Mouse (Mus musculus) C2C12 (cell line): Measurements from ENCODE around the gene Vwa1. TPM values are rescaled to one million over a fixed set of nuclear protein-coding genes. Genes with fewer than 3 reads are reported as not detected.
"Not testable (repeated sequence)": the region's sequence is repeated elsewhere in the genome, so short reads cannot be mapped to it uniquely, and the experiment has no call there.

Source experiments
- H3K27me3 ChIP-seq: one replicate; pipeline ENCODE4 v1.6.1; 2011; ENCODE audit not compliant: control insufficient read depth, insufficient read depth, insufficient read length
- H3K36me3 ChIP-seq: one replicate; pipeline ENCODE4 v1.6.1; 2011; ENCODE audit not compliant: control insufficient read depth, insufficient read depth
- H3K4me3 ChIP-seq: one replicate; pipeline ENCODE4 v1.5.1; 2011; ENCODE audit warnings: mild to moderate bottlenecking, control low read depth; ENCODE audit not compliant: poor library complexity, insufficient read depth, severe bottlenecking
- H3K79me2 ChIP-seq: one replicate; pipeline ENCODE4 v1.6.1; 2011; ENCODE audit not compliant: control insufficient read depth, insufficient read depth
- H3K79me3 ChIP-seq: one replicate; pipeline ENCODE4 v1.6.1; 2011; ENCODE audit warnings: low read depth, control low read depth
- H3ac ChIP-seq: one replicate; pipeline ENCODE3; 2011; ENCODE audit warnings: low read depth; ENCODE audit not compliant: control insufficient read depth, insufficient read length
- CEBPB ChIP-seq: IDR thresholded peaks from one replicate; pipeline ENCODE4 v1.6.1; 2011; ENCODE audit warnings: low read depth, mild to moderate bottlenecking, control low read depth, moderate library complexity
- CTCF ChIP-seq: IDR thresholded peaks from one replicate; pipeline ENCODE4 v1.5.1; 2011; ENCODE audit not compliant: control insufficient read depth, insufficient read depth, insufficient read length
- FOSL1 ChIP-seq: IDR thresholded peaks from one replicate; pipeline ENCODE4 v1.8.0; 2011; ENCODE audit warnings: mild to moderate bottlenecking, low read length; ENCODE audit not compliant: poor library complexity, insufficient read depth, severe bottlenecking
- MAX ChIP-seq: IDR thresholded peaks from one replicate; pipeline ENCODE4 v1.6.1; 2011; ENCODE audit warnings: mild to moderate bottlenecking, control low read depth
- MYOD1 ChIP-seq: IDR thresholded peaks from one replicate; pipeline ENCODE4 v1.6.1; 2011; ENCODE audit warnings: low read depth; ENCODE audit not compliant: control insufficient read depth, insufficient read length
- MYOG ChIP-seq: IDR thresholded peaks from one replicate; pipeline ENCODE4 v1.6.1; 2011; ENCODE audit not compliant: control insufficient read depth, insufficient read length; ENCODE audit errors: extremely low read depth
- USF1 ChIP-seq: IDR thresholded peaks from one replicate; pipeline ENCODE4 v1.6.1; 2011; ENCODE audit warnings: low read depth, mild to moderate bottlenecking, control low read depth, moderate library complexity
- polyA plus RNA-seq: library from polyadenylated mRNA; unstranded; fragments of >200 nt; fragmentation: generic; extraction: Trizol; gene quantifications from one replicate; pipeline ENCODE4 v1.2.1, GENCODE M21; 2012; ENCODE audit warnings: missing spikeins

Vwa1 gene
- polyA plus RNA-seq, 1 experiment = 1.0 TPM

GRCm38 (mm10) chr4:155746036-155746548, 28.4 kb downstream of the Vwa1 start:
- Histone ChIP-seq H3ac (no peak overlapping the region), H3K27me3 (no peaks in the 10 kb centered on the region), H3K36me3 (peaks cover 87% of the 10 kb centered on the region), H3K79me3 (peaks cover 5% of the 10 kb centered on the region), H3K4me3 (no peak overlapping the region), H3K79me2 (peaks cover 14% of the 10 kb centered on the region)
- TF ChIP-seq USF1 = no peak
- no peak for TF ChIP-seq MYOD1
- TF ChIP-seq CEBPB = no peak
- TF ChIP-seq FOSL1 = no peak
- no peak for TF ChIP-seq MAX
- no peak for TF ChIP-seq CTCF

- TF ChIP-seq CTCF (no peak), MYOG (no peak), MYOD1 (no peak), MAX (no peak), CEBPB (no peak), USF1 (no peak), FOSL1 (no peak)
- Histone ChIP-seq H3K79me3 (peaks cover 5% of the 10 kb centered on the region), H3K4me3 (no peak overlapping the region), H3K79me2 (peaks cover 9% of the 10 kb centered on the region), H3ac (no peak overlapping the region), H3K36me3 (peaks cover 86% of the 10 kb centered on the region), H3K27me3 (no peaks in the 10 kb centered on the region)
Observed at GRCm38 (mm10) chr4:155745136-155745535, 29.4 kb downstream of the Vwa1 start.

GRCm38 (mm10) chr4:155744474-155744873, 30.0 kb downstream of the Vwa1 start:
- no peak overlapping the region for H3K4me3 ChIP-seq
- no peak overlapping the region for H3ac ChIP-seq
- H3K27me3 ChIP-seq = no peaks in the 10 kb centered on the region
- H3K79me3 ChIP-seq = peaks cover 5% of the 10 kb centered on the region
- TF ChIP-seq MAX (no peak), USF1 (no peak), CEBPB (no peak), FOSL1 (no peak), MYOD1 (no peak), MYOG (no peak)
- H3K36me3 ChIP-seq = peaks cover 79% of the 10 kb centered on the region
- peaks cover 2% of the 10 kb centered on the region for H3K79me2 ChIP-seq

GRCm38 (mm10) chr4:155742684-155743083, 31.8 kb downstream of the Vwa1 start:
- no peaks in the 10 kb centered on the region for H3K27me3 ChIP-seq
- H3K36me3 ChIP-seq = peaks cover 61% of the 10 kb centered on the region
- H3K79me2 ChIP-seq = no peaks in the 10 kb centered on the region
- H3K4me3 ChIP-seq = no peak overlapping the region
- no peak for TF ChIP-seq MYOG
- no peak overlapping the region for H3ac ChIP-seq
- H3K79me3 ChIP-seq = peaks cover 5% of the 10 kb centered on the region

GRCm38 (mm10) chr4:155740681-155741080, 33.8 kb downstream of the Vwa1 start:
- H3K4me3 ChIP-seq, H3ac ChIP-seq, H3K79me2 ChIP-seq, H3K79me3 ChIP-seq, H3K27me3 ChIP-seq: not testable (repeated sequence)
- H3K36me3 ChIP-seq = peaks cover 47% of the 10 kb centered on the region

GRCm38 (mm10) chr4:155739741-155740636, 34.5 kb downstream of the Vwa1 start:
- Histone ChIP-seq H3K79me2 (peaks cover 7% of the 10 kb centered on the region), H3K79me3 (peaks cover 5% of the 10 kb centered on the region), H3K27me3 (no peaks in the 10 kb centered on the region), H3ac (no peak overlapping the region), H3K36me3 (peaks cover 44% of the 10 kb centered on the region), H3K4me3 (no peak overlapping the region)
- TF ChIP-seq MAX = no peak
- no peak for TF ChIP-seq CTCF
- TF ChIP-seq MYOG = no peak
- TF ChIP-seq CEBPB = no peak
- TF ChIP-seq USF1 = no peak
- TF ChIP-seq FOSL1 = no peak
- TF ChIP-seq MYOD1 = no peak
